In the genomic region with DNA sequence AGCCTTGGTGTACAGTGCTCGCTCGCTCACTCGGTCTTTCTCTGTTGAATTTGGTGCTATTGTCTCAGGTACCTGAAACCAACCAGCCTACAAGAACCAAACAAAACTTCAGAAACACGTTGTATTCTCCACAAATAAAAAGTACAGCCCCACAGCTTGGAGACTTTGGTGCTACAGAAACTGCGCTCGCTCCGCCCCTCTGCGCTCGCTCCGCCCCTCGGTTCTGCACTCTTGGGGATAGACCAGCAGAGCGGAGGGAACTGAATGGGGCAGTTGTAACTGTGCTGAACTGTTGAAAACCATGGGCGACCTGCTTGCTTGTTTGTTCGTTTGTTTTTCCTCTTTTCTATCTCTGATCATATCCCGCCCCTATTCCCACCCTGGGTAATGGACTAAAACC, we compare ENCODE assay signal across 26 mouse cellular contexts.
DNase-seq lines count a peak whose midpoint lies in the region; ATAC-seq and TF ChIP-seq lines count a peak whose summit lies in the region.
"Had no signal": no experiment of that assay in that cellular context is flagged by ENCODE, and none has a peak within 500 bp of the region (broad histone marks: within the 10 kb centered on the region; RNA-seq: fewer than 3 reads in every experiment).

No protein-coding gene starts in this region.

- peak; percentile 45 for DNase-seq in ES-CJ7 (ENCODE audit: low read depth, low spot score)
- DNase-seq in R1 (ENCODE audit: low read depth, low spot score) = peak; percentile 57
- DNase-seq in ZHBTc4 (ENCODE audit: low read depth, low spot score) = peak; percentile 70
- DNase-seq in liver = no peak
- no peak for DNase-seq in lung, postnatal 36 days
- DNase-seq: adrenal gland, adult 2 months; adrenal gland, postnatal 10 days; adrenal gland, postnatal 25 days; cerebellum, adult 11 months; cerebellum, adult 18-20 months; cerebellum, adult 8-10 months; cerebellum, adult 9-11 months; cerebellum, postnatal 14 days; cerebellum, postnatal 36 days; embryo, embryonic 11 days had no signal

- no peaks in the 10 kb centered on the region for H3K9me3 ChIP-seq in E14TG2a.4 (ENCODE audit: low read length)
- H3K9me3 ChIP-seq in intestine, embryonic 16.5 days (ENCODE audit: control insufficient read depth, low read length) = no peaks in the 10 kb centered on the region
- H3K9me3 ChIP-seq: embryonic facial prominence, embryonic 13.5 days; embryonic facial prominence, embryonic 15.5 days; forebrain, embryonic 10.5 days; forebrain, embryonic 12.5 days; G1E had no signal

- no peak overlapping the region for H3K4me2 ChIP-seq in intestine, embryonic 16.5 days (ENCODE audit: low read depth, low read length)
- H3K4me2 ChIP-seq: embryonic facial prominence, embryonic 13.5 days; embryonic facial prominence, embryonic 15.5 days; forebrain, embryonic 12.5 days had no signal

- 88% methylated on average over 15 of the region's 15 CpGs for WGBS in intestine, embryonic 16.5 days

- peak overlapping the region; percentile 63 for H3K4me3 ChIP-seq in E14TG2a.4 (replicated peaks; ENCODE audit: low read length)
- no peak overlapping the region for H3K4me3 ChIP-seq in intestine, embryonic 16.5 days (ENCODE audit: low read length)
- H3K4me3 ChIP-seq: embryonic facial prominence, embryonic 13.5 days; embryonic facial prominence, embryonic 15.5 days; erythroblast, embryonic 14.5 days; forebrain, embryonic 10.5 days; forebrain, embryonic 12.5 days had no signal

- H3K36me3 ChIP-seq in E14TG2a.4 (ENCODE audit: insufficient read depth, low read length) = peaks cover 8% of the 10 kb centered on the region; the same call in 1 of the 2 replicates
- H3K36me3 ChIP-seq in intestine, embryonic 16.5 days (ENCODE audit: control insufficient read depth, insufficient read depth, low read length) = no peaks in the 10 kb centered on the region

- no peak overlapping the region for H3K27ac ChIP-seq in intestine, embryonic 16.5 days (ENCODE audit: low read length)
- H3K27ac ChIP-seq: embryonic facial prominence, embryonic 13.5 days; embryonic facial prominence, embryonic 15.5 days; forebrain, embryonic 10.5 days; forebrain, embryonic 12.5 days had no signal

- TF ChIP-seq CTCF in E14TG2a.4 (conservative IDR thresholded peaks at IDR 0.05; ENCODE audit: low read length) = no peak

- peaks cover 15% of the 10 kb centered on the region for H3K4me1 ChIP-seq in E14TG2a.4 (replicated peaks; ENCODE audit: low read depth, low read length)
- H3K4me1 ChIP-seq in intestine, embryonic 16.5 days (ENCODE audit: control insufficient read depth, insufficient read depth, low read length) = no peaks in the 10 kb centered on the region
- H3K4me1 ChIP-seq: embryonic facial prominence, embryonic 13.5 days; embryonic facial prominence, embryonic 15.5 days; forebrain, embryonic 10.5 days; forebrain, embryonic 12.5 days had no signal

- ATAC-seq in intestine, embryonic 16.5 days = no peak
- ATAC-seq: forebrain, embryonic 14.5 days; forebrain, embryonic 16.5 days; Patski had no signal

- no peak overlapping the region for H3K9ac ChIP-seq in intestine, embryonic 16.5 days (ENCODE audit: low read depth, low read length)
- H3K9ac ChIP-seq: embryonic facial prominence, embryonic 13.5 days; embryonic facial prominence, embryonic 15.5 days; forebrain, embryonic 12.5 days had no signal

- H3K27me3 ChIP-seq in E14TG2a.4 (ENCODE audit: insufficient read depth, low read length) = no peaks in the 10 kb centered on the region
- no peaks in the 10 kb centered on the region for H3K27me3 ChIP-seq in intestine, embryonic 16.5 days (replicated peaks; ENCODE audit: control insufficient read depth, insufficient read depth, low read length)
- H3K27me3 ChIP-seq: embryonic facial prominence, embryonic 13.5 days; embryonic facial prominence, embryonic 15.5 days; forebrain, embryonic 12.5 days; Patski had no signal

Comparison
In these comparisons a context has a peak if more than half of its experiments do, and no peak if none do; other contexts are left out.
1. DNase-seq: peak in ES-CJ7 (single experiment), R1 (single experiment) and ZHBTc4 (single experiment); none in liver (single experiment) and lung, postnatal 36 days (single experiment).